Mouse (Mus musculus) limb, embryonic 12.5 days (tissue): Measurements from ENCODE around the gene Ibtk. TPM values are rescaled to one million over a fixed set of nuclear protein-coding genes. Genes with fewer than 3 reads are reported as not detected.

Experiments
- ATAC-seq: fragments of 200-750 bp; cut with Nextera tagmentation; 2 replicates; pipeline ENCODE4 v1.8.0; 2017; ENCODE audit warnings: low read depth, moderate TSS enrichment; ENCODE audit not compliant: insufficient number of reproducible peaks, insufficient read depth, low FRiP score, low TSS enrichment
- H3K27ac ChIP-seq: fragments of 300-500 bp; sonication (generic); 2 replicates; pipeline ENCODE4 v1.5.1; 2016; ENCODE audit warnings: mild to moderate bottlenecking, moderate library complexity
- H3K27me3 ChIP-seq: fragments of 300-500 bp; sonication (generic); 2 replicates; pipeline ENCODE4 v1.6.1; 2016; ENCODE audit warnings: mild to moderate bottlenecking, moderate library complexity
- H3K36me3 ChIP-seq: fragments of 300-500 bp; sonication (generic); 2 replicates; pipeline ENCODE4 v1.6.1; 2016; ENCODE audit warnings: mild to moderate bottlenecking, moderate library complexity
- H3K4me1 ChIP-seq: fragments of 300-500 bp; sonication (generic); replicated peaks from 2 replicates; pipeline ENCODE4 v1.6.1; 2016
- H3K4me2 ChIP-seq: fragments of 300-500 bp; sonication (generic); 2 replicates; pipeline ENCODE4 v1.6.1; 2016; ENCODE audit warnings: mild to moderate bottlenecking, moderate library complexity
- H3K4me3 ChIP-seq: fragments of 300-500 bp; sonication (generic); replicated peaks from 2 replicates; pipeline ENCODE4 v1.5.1; 2016; ENCODE audit warnings: mild to moderate bottlenecking
- H3K9ac ChIP-seq: fragments of 300-500 bp; sonication (generic); replicated peaks from 2 replicates; pipeline ENCODE4 v1.6.1; 2016; ENCODE audit warnings: mild to moderate bottlenecking, moderate library complexity
- H3K9me3 ChIP-seq: fragments of 300-500 bp; sonication (generic); 2 replicates; pipeline ENCODE4 v1.6.1; 2016; ENCODE audit warnings: mild to moderate bottlenecking, moderate library complexity
- whole genome bisulfite sequencing: fragments of 180-500 bp; shearing (Covaris S2); methylation state at CpG from one replicate; pipeline ENCODE4 v1.1.7; 2016; 5-methylcytosine and 5-hydroxymethylcytosine counted together
- polyA plus RNA-seq: library from polyadenylated mRNA; unstranded; fragments of >200 nt; fragmentation: Nextera tagmentation; extraction: Ambion mirVana; gene quantifications from 2 replicates; pipeline ENCODE4 v1.2.1, GENCODE M21; 2016

Ibtk gene
- polyA plus RNA-seq, 1 experiment from 2014 or later: 43.4 TPM

- WGBS: 92% methylated on average over 7 of the region's 7 CpGs
- Histone ChIP-seq H3K4me2 (no peak overlapping the region), H3K9me3 (no peaks in the 10 kb centered on the region), H3K4me1 (peaks cover 14% of the 10 kb centered on the region), H3K36me3 (peaks cover 3% of the 10 kb centered on the region; the same call in 1 of the 2 replicates), H3K27me3 (no peaks in the 10 kb centered on the region), H3K27ac (no peak overlapping the region), H3K4me3 (no peak overlapping the region), H3K9ac (no peak overlapping the region)
- ATAC-seq: no peak
Measured at GRCm38 (mm10) chr9:85750797-85751196, 1.7 kb upstream of the Ibtk start.

GRCm38 (mm10) chr9:85749922-85750509, 882 bp upstream of the Ibtk start:
- no peaks in the 10 kb centered on the region for H3K27me3 ChIP-seq
- H3K36me3 ChIP-seq: peaks cover 3% of the 10 kb centered on the region; the same call in 1 of the 2 replicates
- H3K9me3 ChIP-seq: no peaks in the 10 kb centered on the region
- H3K4me1 ChIP-seq: peaks cover 14% of the 10 kb centered on the region
- 28% methylated on average over 5 of the region's 5 CpGs for WGBS
- ATAC-seq: no peak
- H3K4me3 ChIP-seq: peak overlapping the region; percentile 90
- peak overlapping the region; percentile 71 for H3K4me2 ChIP-seq
- H3K9ac ChIP-seq: peak overlapping the region; percentile 98
- peak overlapping the region; percentile 99 for H3K27ac ChIP-seq

GRCm38 (mm10) chr9:85748204-85749141, 661 bp downstream of the Ibtk start:
- peak overlapping the region; percentile 71 for H3K4me2 ChIP-seq
- H3K9ac ChIP-seq: peak overlapping the region; percentile 98
- peak overlapping the region; percentile 90 for H3K4me3 ChIP-seq
- peak; percentile 73 for ATAC-seq
- peaks cover 4% of the 10 kb centered on the region for H3K36me3 ChIP-seq
- peak overlapping the region; percentile 99 for H3K27ac ChIP-seq
- no peaks in the 10 kb centered on the region for H3K9me3 ChIP-seq
- 2% methylated on average over 43 of the region's 43 CpGs for WGBS
- no peaks in the 10 kb centered on the region for H3K27me3 ChIP-seq
- peaks cover 14% of the 10 kb centered on the region for H3K4me1 ChIP-seq

GRCm38 (mm10) chr9:85745566-85745965, 3.6 kb downstream of the Ibtk start:
- H3K27ac ChIP-seq: no peak overlapping the region
- H3K36me3 ChIP-seq: peaks cover 27% of the 10 kb centered on the region
- H3K9ac ChIP-seq: no peak overlapping the region
- WGBS: 89% methylated on average over 2 of the region's 2 CpGs
- no peak for ATAC-seq
- H3K9me3 ChIP-seq: no peaks in the 10 kb centered on the region
- H3K4me1 ChIP-seq: peaks cover 14% of the 10 kb centered on the region
- H3K4me2 ChIP-seq: no peak overlapping the region
- no peak overlapping the region for H3K4me3 ChIP-seq
- H3K27me3 ChIP-seq: no peaks in the 10 kb centered on the region

DNA sequence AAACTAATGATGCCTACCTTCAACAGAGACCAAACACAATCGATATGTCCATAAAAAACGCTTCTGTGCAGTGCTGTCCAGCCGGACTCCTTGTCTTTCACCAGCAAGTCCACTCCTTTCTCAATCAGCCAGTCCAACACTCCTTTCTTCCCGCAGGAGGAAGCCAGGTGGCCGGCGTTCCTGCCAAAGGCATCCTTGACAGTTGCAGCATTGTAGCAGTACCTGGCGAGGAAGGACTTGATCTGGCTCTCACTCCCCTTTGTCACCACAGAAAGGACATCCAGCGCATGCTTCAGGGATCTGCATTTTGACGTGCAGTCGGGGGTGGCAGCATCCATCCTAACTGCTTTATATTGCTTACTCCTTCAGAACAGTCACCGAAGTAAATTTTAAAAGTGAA, 5.8 kb downstream of the Ibtk start:
- no peak overlapping the region for H3K4me3 ChIP-seq
- H3K9ac ChIP-seq: no peak overlapping the region
- WGBS: 86% methylated on average over 11 of the region's 11 CpGs
- H3K27me3 ChIP-seq: no peaks in the 10 kb centered on the region
- H3K4me1 ChIP-seq: peaks cover 8% of the 10 kb centered on the region
- H3K27ac ChIP-seq: no peak overlapping the region
- H3K4me2 ChIP-seq: no peak overlapping the region
- no peaks in the 10 kb centered on the region for H3K9me3 ChIP-seq
- peaks cover 41% of the 10 kb centered on the region for H3K36me3 ChIP-seq
- no peak for ATAC-seq

DNA sequence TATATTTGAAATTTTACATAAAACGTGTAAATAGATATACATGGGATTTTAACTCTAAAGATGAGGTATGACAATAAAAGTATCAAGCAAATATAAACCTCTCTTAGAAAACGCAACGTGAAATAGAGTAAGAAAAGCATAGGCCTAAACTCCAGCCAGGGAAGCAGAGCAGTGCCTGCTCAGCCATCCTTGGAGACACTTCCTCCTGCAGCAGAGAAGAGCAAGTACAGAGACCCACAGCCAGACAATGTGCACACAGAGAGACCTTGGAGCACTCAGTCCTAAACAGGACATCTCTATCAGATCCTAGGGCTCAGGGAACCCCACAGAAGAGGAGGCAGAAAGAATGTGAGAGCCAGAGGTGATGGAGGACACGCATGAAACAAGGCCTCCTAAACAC, 7.0 kb downstream of the Ibtk start:
- Histone ChIP-seq H3K9me3 (no peaks in the 10 kb centered on the region), H3K9ac (no peak overlapping the region), H3K36me3 (peaks cover 50% of the 10 kb centered on the region), H3K4me3 (no peak overlapping the region), H3K4me2 (no peak overlapping the region), H3K27me3 (no peaks in the 10 kb centered on the region), H3K27ac (no peak overlapping the region), H3K4me1 (peaks cover 1% of the 10 kb centered on the region; the same call in 1 of the 2 replicates)
- WGBS: 92% methylated on average over 4 of the region's 4 CpGs
- no peak for ATAC-seq

GRCm38 (mm10) chr9:85739279-85739678, 9.9 kb downstream of the Ibtk start:
- ATAC-seq: no peak
- H3K9ac ChIP-seq: no peak overlapping the region
- H3K4me2 ChIP-seq: no peak overlapping the region
- H3K4me1 ChIP-seq: no peaks in the 10 kb centered on the region
- WGBS: 91% methylated on average over 4 of the region's 4 CpGs
- no peaks in the 10 kb centered on the region for H3K27me3 ChIP-seq
- H3K9me3 ChIP-seq: no peaks in the 10 kb centered on the region
- H3K4me3 ChIP-seq: no peak overlapping the region
- H3K36me3 ChIP-seq: peaks cover 72% of the 10 kb centered on the region
- H3K27ac ChIP-seq: no peak overlapping the region

GRCm38 (mm10) chr9:85734821-85735220, 14.3 kb downstream of the Ibtk start:
- H3K4me2 ChIP-seq: no peak overlapping the region
- peaks cover 81% of the 10 kb centered on the region for H3K36me3 ChIP-seq
- ATAC-seq: no peak
- no peaks in the 10 kb centered on the region for H3K27me3 ChIP-seq
- 94% methylated on average over 4 of the region's 4 CpGs for WGBS
- no peak overlapping the region for H3K27ac ChIP-seq
- no peak overlapping the region for H3K4me3 ChIP-seq
- H3K4me1 ChIP-seq: no peaks in the 10 kb centered on the region
- H3K9me3 ChIP-seq: no peaks in the 10 kb centered on the region
- H3K9ac ChIP-seq: no peak overlapping the region

DNA sequence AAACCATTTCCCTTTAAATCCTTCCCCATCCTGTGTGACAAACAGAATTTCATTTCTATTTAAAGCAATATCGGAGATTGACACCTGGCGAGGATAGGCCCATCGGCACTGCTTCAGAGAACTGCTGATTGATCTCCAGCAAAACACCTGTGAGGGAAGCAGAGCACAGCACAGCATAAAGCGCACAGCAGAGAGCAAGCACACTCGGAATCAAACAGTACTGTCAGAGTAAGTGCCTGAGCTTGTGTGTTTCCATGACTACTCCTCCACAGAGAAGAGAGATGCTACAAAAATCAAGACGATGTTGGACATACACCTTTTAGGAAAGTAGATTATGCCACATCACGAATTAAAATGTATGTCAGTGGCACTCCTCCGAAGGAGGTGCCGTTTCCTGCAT, 25.1 kb downstream of the Ibtk start:
- no peak for ATAC-seq
- no peaks in the 10 kb centered on the region for H3K9me3 ChIP-seq
- no peak overlapping the region for H3K4me2 ChIP-seq
- H3K27me3 ChIP-seq: no peaks in the 10 kb centered on the region
- WGBS: 96% methylated on average over 9 of the region's 9 CpGs
- H3K4me3 ChIP-seq: no peak overlapping the region
- peaks cover 77% of the 10 kb centered on the region for H3K36me3 ChIP-seq
- H3K27ac ChIP-seq: no peak overlapping the region
- H3K4me1 ChIP-seq: no peaks in the 10 kb centered on the region
- H3K9ac ChIP-seq: no peak overlapping the region

DNA sequence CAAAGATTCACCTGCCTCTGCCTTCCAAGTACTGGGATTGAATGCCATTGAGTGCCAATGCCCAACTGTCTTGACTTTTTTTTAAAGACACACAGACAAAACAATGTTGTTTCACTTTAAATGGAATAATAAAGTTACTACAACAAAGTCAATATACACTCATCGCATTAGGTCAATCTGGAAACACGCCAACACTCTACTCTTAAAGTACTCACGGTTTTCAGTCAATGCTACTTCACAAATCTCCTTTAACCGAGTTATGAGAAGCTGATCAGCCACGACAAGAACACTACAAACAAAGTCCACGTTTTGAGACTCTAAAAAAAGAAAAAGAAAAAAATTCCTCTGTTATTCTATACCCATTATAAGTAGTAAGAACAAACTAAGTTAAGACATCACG, 31.8 kb downstream of the Ibtk start:
- Histone ChIP-seq H3K27me3 (no peaks in the 10 kb centered on the region), H3K4me1 (no peaks in the 10 kb centered on the region), H3K9ac (no peak overlapping the region), H3K4me2 (no peak overlapping the region), H3K36me3 (peaks cover 89% of the 10 kb centered on the region), H3K4me3 (no peak overlapping the region), H3K9me3 (no peaks in the 10 kb centered on the region), H3K27ac (no peak overlapping the region)
- 94% methylated on average over 7 of the region's 7 CpGs for WGBS
- no peak for ATAC-seq

GRCm38 (mm10) chr9:85707302-85707701, 41.8 kb downstream of the Ibtk start:
- H3K9me3 ChIP-seq: no peaks in the 10 kb centered on the region
- no peak overlapping the region for H3K27ac ChIP-seq
- ATAC-seq: no peak
- H3K36me3 ChIP-seq: peaks cover 89% of the 10 kb centered on the region
- H3K4me2 ChIP-seq: no peak overlapping the region
- no peaks in the 10 kb centered on the region for H3K4me1 ChIP-seq
- H3K4me3 ChIP-seq: no peak overlapping the region
- WGBS: 94% methylated on average over 6 of the region's 6 CpGs
- no peak overlapping the region for H3K9ac ChIP-seq
- no peaks in the 10 kb centered on the region for H3K27me3 ChIP-seq
